Mouse (Mus musculus) midbrain, postnatal 0 days (tissue): ENCODE data around the gene Lgi4. TPM values are rescaled to one million over a fixed set of nuclear protein-coding genes. Genes with fewer than 3 reads are reported as not detected.
A peak's percentile ranks its signal among the peaks of the same experiment; 100 is the strongest.

Experiments
- ATAC-seq: fragments of 200-750 bp; cut with Nextera tagmentation; 2 replicates; pipeline ENCODE4 v1.8.0; 2017; ENCODE audit warnings: moderate number of reproducible peaks, mild to moderate bottlenecking, moderate TSS enrichment, moderate library complexity; ENCODE audit not compliant: low FRiP score
- DNase-seq: peaks from one replicate; pipeline ENCODE4 v3.0.0-alpha.2; 2015; ENCODE audit warnings: low spot score
- H3K27ac ChIP-seq: fragments of 300-500 bp; sonication (generic); 2 replicates; pipeline ENCODE4 v1.5.1; 2014; ENCODE audit warnings: low read depth, mild to moderate bottlenecking, low read length, mixed read lengths
- H3K27me3 ChIP-seq: fragments of 300-500 bp; sonication (generic); 2 replicates; pipeline ENCODE4 v1.6.1; 2014; ENCODE audit warnings: low read length, control low read depth, mixed read lengths; ENCODE audit not compliant: insufficient read depth
- H3K36me3 ChIP-seq: fragments of 300-500 bp; sonication (generic); 2 replicates; pipeline ENCODE4 v1.6.1; 2014; ENCODE audit warnings: low read length, control low read depth, mixed read lengths; ENCODE audit not compliant: insufficient read depth
- H3K4me1 ChIP-seq: fragments of 300-500 bp; sonication (generic); 2 replicates; pipeline ENCODE4 v1.6.1; 2014; ENCODE audit warnings: mild to moderate bottlenecking, control low read depth, antibody characterized with exemption, low read length, mixed read lengths; ENCODE audit not compliant: insufficient read depth
- H3K4me2 ChIP-seq: fragments of 300-500 bp; sonication (generic); 2 replicates; pipeline ENCODE4 v1.6.1; 2014; ENCODE audit warnings: low read depth, mild to moderate bottlenecking, low read length, mixed read lengths; ENCODE audit not compliant: poor library complexity, severe bottlenecking
- H3K4me3 ChIP-seq: fragments of 300-500 bp; sonication (generic); 2 replicates; pipeline ENCODE4 v1.5.1; 2014; ENCODE audit warnings: low read depth, mild to moderate bottlenecking, low read length, moderate library complexity
- H3K9ac ChIP-seq: fragments of 300-500 bp; sonication (generic); replicated peaks from 2 replicates; pipeline ENCODE4 v1.6.1; 2014; ENCODE audit warnings: mild to moderate bottlenecking, low read length, moderate library complexity, mixed read lengths; ENCODE audit not compliant: poor library complexity, severe bottlenecking
- H3K9me3 ChIP-seq: fragments of 300-500 bp; sonication (generic); 2 replicates; pipeline ENCODE4 v1.6.1; 2016; ENCODE audit warnings: low read length, control low read depth
- CTCF ChIP-seq: IDR thresholded peaks from 2 replicates; pipeline ENCODE4 v1.5.1; 2016; ENCODE audit warnings: antibody characterized with exemption, mild to moderate bottlenecking
- WGBS: fragments of 180-500 bp; shearing (Covaris S2); extraction: QIAGEN DNeasy Blood & Tissue Kit; methylation state at CpG from one replicate; pipeline ENCODE4 v1.1.7; 2014; 5-methylcytosine and 5-hydroxymethylcytosine counted together
- polyA plus RNA-seq: library from polyadenylated mRNA; unstranded; fragments of >200 nt; fragmentation: Nextera tagmentation; extraction: Ambion mirVana; gene quantifications from 2 replicates; pipeline ENCODE4 v1.2.1, GENCODE M21; 2015
- total RNA-seq: library from RNA; depleted of rRNA; stranded (reverse); fragments of >200 nt; gene quantifications from 2 replicates; pipeline ENCODE4 v1.2.3, GENCODE M21; 2014; rRNA removed

The Lgi4 gene
- total RNA-seq (1.2 and 1.3 TPM in 2 replicates), polyA plus RNA-seq (0.56 and 0.81 TPM in 2 replicates)

- Histone ChIP-seq H3K4me1 (no peaks in the 10 kb centered on the region), H3K27ac (no peak within 1 kb of the TSS), H3K9me3 (no peaks in the 10 kb centered on the region), H3K4me2 (no peak within 1 kb of the TSS), H3K9ac (no peak within 1 kb of the TSS), H3K36me3 (no peaks in the 10 kb centered on the region), H3K4me3 (no peak within 1 kb of the TSS), H3K27me3 (peaks cover under 1% of the 10 kb centered on the region; the same call in 1 of the 2 replicates)
- ATAC-seq (peak; percentile 48; the same call in 1 of the 2 replicates), DNase-seq (peak; percentile 69)
- TF ChIP-seq CTCF = peak; percentile 82
- 2% methylated on average over 2 of the region's 2 CpGs for WGBS
Measured at GRCm38 (mm10) chr7:31059108-31059507, at the start of gene Lgi4. TSS of gene Lgi4 (plus strand) at chr7:31059342.

- Histone ChIP-seq H3K36me3 (no peaks in the 10 kb centered on the region), H3K4me1 (no peaks in the 10 kb centered on the region), H3K27me3 (no peaks in the 10 kb centered on the region), H3K4me3 (no peak overlapping the region), H3K9ac (no peak overlapping the region), H3K4me2 (no peak overlapping the region), H3K27ac (no peak overlapping the region), H3K9me3 (no peaks in the 10 kb centered on the region)
- DNase-seq (peak; percentile 57), ATAC-seq (no peak)
- WGBS = 73% methylated on average over 5 of the region's 5 CpGs
- TF ChIP-seq CTCF = no peak
Measured at GRCm38 (mm10) chr7:31012971-31013370, 46.2 kb upstream of the Lgi4 start.

GRCm38 (mm10) chr7:31017104-31017901, 41.8 kb upstream of the Lgi4 start:
- Histone ChIP-seq H3K27me3 (no peaks in the 10 kb centered on the region), H3K36me3 (no peaks in the 10 kb centered on the region), H3K9ac (no peak overlapping the region), H3K9me3 (no peaks in the 10 kb centered on the region), H3K4me1 (no peaks in the 10 kb centered on the region), H3K4me2 (no peak overlapping the region), H3K4me3 (no peak overlapping the region), H3K27ac (no peak overlapping the region)
- WGBS = 60% methylated on average over 10 of the region's 10 CpGs
- DNase-seq = peak; percentile 58
- TF ChIP-seq CTCF = no peak
- ATAC-seq = no peak

DNA sequence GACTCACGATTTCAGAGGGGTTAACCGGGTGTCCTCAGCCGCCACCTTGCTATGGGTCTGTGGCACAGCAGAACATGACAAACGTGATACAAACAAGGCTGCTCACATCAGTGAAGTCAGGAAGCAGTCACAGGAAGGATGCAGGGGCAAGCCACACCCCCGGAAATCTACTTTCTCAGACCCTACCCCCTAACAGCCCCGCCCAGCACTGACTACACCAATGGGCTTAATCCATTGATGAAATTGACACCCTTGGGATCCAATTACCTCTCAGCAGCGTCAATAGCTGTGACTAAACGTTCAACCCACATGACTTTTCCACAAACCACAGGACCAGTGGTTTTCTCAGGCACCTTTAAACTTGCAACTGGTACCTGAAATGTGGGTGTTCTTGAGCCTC, 30.5 kb upstream of the Lgi4 start:
- no peaks in the 10 kb centered on the region for H3K9me3 ChIP-seq
- no peak overlapping the region for H3K4me2 ChIP-seq
- H3K4me3 ChIP-seq = no peak overlapping the region
- TF ChIP-seq CTCF = no peak
- H3K27me3 ChIP-seq = no peaks in the 10 kb centered on the region
- H3K36me3 ChIP-seq = no peaks in the 10 kb centered on the region
- H3K4me1 ChIP-seq = no peaks in the 10 kb centered on the region
- DNase-seq (no peak), ATAC-seq (no peak)
- no peak overlapping the region for H3K27ac ChIP-seq
- 77% methylated on average over 8 of the region's 8 CpGs for WGBS
- H3K9ac ChIP-seq = no peak overlapping the region

DNA sequence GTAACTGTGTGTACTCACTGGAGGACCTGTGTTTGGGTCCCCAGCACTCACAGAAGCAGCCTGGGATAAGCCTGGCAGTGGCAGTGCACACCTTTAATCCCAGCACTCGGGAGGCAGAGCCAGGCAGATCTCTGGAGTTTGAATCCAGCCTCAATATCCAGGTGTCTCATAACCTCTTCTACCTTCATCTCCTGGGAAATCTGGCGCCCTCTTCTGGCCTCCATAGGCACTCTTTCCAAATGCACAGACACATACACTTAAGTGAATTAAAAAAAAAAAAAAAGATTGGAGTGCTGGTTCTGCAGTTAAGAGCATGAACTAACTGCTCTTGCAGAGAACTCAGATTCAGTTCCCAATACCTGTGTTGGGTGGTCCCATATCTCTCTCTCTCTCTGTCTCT, 28.4 kb upstream of the Lgi4 start:
- H3K27ac ChIP-seq = no peak overlapping the region
- peaks cover 3% of the 10 kb centered on the region; the same call in 1 of the 2 replicates for H3K36me3 ChIP-seq
- no peak for DNase-seq
- no peak for TF ChIP-seq CTCF
- no peaks in the 10 kb centered on the region for H3K4me1 ChIP-seq
- no peaks in the 10 kb centered on the region for H3K27me3 ChIP-seq
- no peak overlapping the region for H3K4me3 ChIP-seq
- 75% methylated on average over 2 of the region's 2 CpGs for WGBS
- no peak overlapping the region for H3K9ac ChIP-seq
- H3K4me2 ChIP-seq = no peak overlapping the region
- no peak for ATAC-seq
- no peaks in the 10 kb centered on the region for H3K9me3 ChIP-seq

- 73% methylated on average over 7 of the region's 7 CpGs for WGBS
- no peak for TF ChIP-seq CTCF
- no peak for ATAC-seq
- Histone ChIP-seq H3K4me3 (no peak overlapping the region), H3K27me3 (no peaks in the 10 kb centered on the region), H3K9ac (no peak overlapping the region), H3K9me3 (no peaks in the 10 kb centered on the region), H3K4me2 (no peak overlapping the region), H3K36me3 (peaks cover 5% of the 10 kb centered on the region; the same call in 1 of the 2 replicates), H3K27ac (no peak overlapping the region), H3K4me1 (no peaks in the 10 kb centered on the region)
- no peak for DNase-seq
Measured at GRCm38 (mm10) chr7:31031731-31032130, 27.4 kb upstream of the Lgi4 start.
